Mouse (Mus musculus): ENCODE data around the gene Eme1. TPM values are rescaled to one million over a fixed set of nuclear protein-coding genes. Genes with fewer than 3 reads are reported as not detected.

Eme1 gene
- total and polyA plus RNA-seq, 3 experiments: 36.8 to 45.9 (median 40.8) TPM

GRCm38 (mm10) chr11:94622162-94622561 lies 31.6 kb downstream of the Eme1 start (continued):
- no peak for TF ChIP-seq TBP (conservative IDR thresholded peaks at IDR 0.05; ENCODE audit: low read depth, low read length)
- no peak for TF ChIP-seq GABPA (IDR thresholded peaks at IDR 0.05; ENCODE audit: insufficient replicate concordance, low read depth, low read length)
- TF ChIP-seq ETS1 (conservative IDR thresholded peaks at IDR 0.05; ENCODE audit: low read depth, low read length): no peak; the same call in 1 of the 2 replicates

- Histone ChIP-seq H3K27ac (ENCODE audit: insufficient read depth, low read depth) (no peak overlapping the region), H3K79me2 (replicated peaks; ENCODE audit: control insufficient read depth, extremely low read depth, insufficient read depth, poor library complexity, severe bottlenecking) (no peaks in the 10 kb centered on the region)
Measured at GRCm38 (mm10) chr11:94621458-94621852, 32.3 kb downstream of the Eme1 start.

GRCm38 (mm10) chr11:94620766-94621457 lies 32.9 kb downstream of the Eme1 start:
- dilution Hi-C loops (cut with MboI; ENCODE audit: extremely low pct_ligation_motif_present, extremely low pct_unique_long_range_greater_than_20kb, low sequenced_read_pairs): no loop called here
- in situ Hi-C loops (cut with MboI; ENCODE audit: low pct_ligation_motif_present, low pct_unique_long_range_greater_than_20kb, low sequenced_read_pairs): no loop called here
- no peaks in the 10 kb centered on the region for H3K79me2 ChIP-seq (replicated peaks; ENCODE audit: control insufficient read depth, extremely low read depth, insufficient read depth, poor library complexity, severe bottlenecking)
- peaks cover 9 to 21% of the 10 kb centered on the region in 2 experiments for H3K4me1 ChIP-seq (ENCODE audit: control insufficient read depth in 1 of 2, insufficient read depth in 2 of 2)
- peaks cover 12% of the 10 kb centered on the region for H3K9me3 ChIP-seq (replicated peaks; ENCODE audit: low read length)
- H3K27me3 ChIP-seq (replicated peaks): no peaks in the 10 kb centered on the region
- TF ChIP-seq MAZ (IDR thresholded peaks at IDR 0.05; ENCODE audit: low read depth, low read length): no peak
- TF ChIP-seq ZNF384 (IDR thresholded peaks at IDR 0.05; ENCODE audit: low read depth, low read length): peak; percentile 28; the same call in 1 of the 2 replicates
- no peak for TF ChIP-seq TCF12 (IDR thresholded peaks at IDR 0.05; ENCODE audit: low read depth, low read length)
- TF ChIP-seq IRF4 (IDR thresholded peaks at IDR 0.05; ENCODE audit: low read depth, low read length): no peak
- TF ChIP-seq JUND (conservative IDR thresholded peaks at IDR 0.05; ENCODE audit: low read depth, low read length): no peak
- TF ChIP-seq ZKSCAN1 (IDR thresholded peaks at IDR 0.05; ENCODE audit: borderline replicate concordance, low read depth, low read length): no peak
- peak; percentile 87 for TF ChIP-seq BHLHE40 (IDR thresholded peaks at IDR 0.05; ENCODE audit: low read depth, low read length)
- H3K36me3 ChIP-seq (replicated peaks in 1 of 2; ENCODE audit: control insufficient read depth in 1 of 2, insufficient read depth in 1 of 2, low read length in 1 of 2): no peaks in the 10 kb centered on the region
- H3K27ac ChIP-seq (ENCODE audit: insufficient read depth, low read depth): no peak overlapping the region
- no peak overlapping the region for H3K4me3 ChIP-seq (replicated peaks in 1 of 3; ENCODE audit: low read depth in 2 of 3, low read length in 2 of 3, poor library complexity in 1 of 3)
- H3K9ac ChIP-seq (ENCODE audit: insufficient read depth, low read depth): no peak overlapping the region
- no peak overlapping the region for H3K4me2 ChIP-seq (ENCODE audit: insufficient read depth, low read depth, poor library complexity, severe bottlenecking)
- no peak for DNase-seq (ENCODE audit: extremely low read depth)

More at GRCm38 (mm10) chr11:94621458-94621852, 32.3 kb downstream of the Eme1 start:
- H3K9me3 ChIP-seq (replicated peaks; ENCODE audit: low read length): peaks cover 12% of the 10 kb centered on the region
- peaks cover 9 to 21% of the 10 kb centered on the region in 2 experiments for H3K4me1 ChIP-seq (ENCODE audit: control insufficient read depth in 1 of 2, insufficient read depth in 2 of 2)
- H3K9ac ChIP-seq (ENCODE audit: insufficient read depth, low read depth): no peak overlapping the region
- dilution Hi-C loops (cut with MboI; ENCODE audit: extremely low pct_ligation_motif_present, extremely low pct_unique_long_range_greater_than_20kb, low sequenced_read_pairs): no loop called here
- in situ Hi-C loops (cut with MboI; ENCODE audit: low pct_ligation_motif_present, low pct_unique_long_range_greater_than_20kb, low sequenced_read_pairs): no loop called here
- H3K4me2 ChIP-seq (ENCODE audit: insufficient read depth, low read depth, poor library complexity, severe bottlenecking): no peak overlapping the region; the same call in 1 of the 2 replicates
- H3K27me3 ChIP-seq (replicated peaks): no peaks in the 10 kb centered on the region
- no peaks in the 10 kb centered on the region for H3K36me3 ChIP-seq (replicated peaks in 1 of 2; ENCODE audit: control insufficient read depth in 1 of 2, insufficient read depth in 1 of 2, low read length in 1 of 2)
- no peak overlapping the region for H3K4me3 ChIP-seq (replicated peaks in 1 of 3; ENCODE audit: low read depth in 2 of 3, low read length in 2 of 3, poor library complexity in 1 of 3)
- TF ChIP-seq NELFE (IDR thresholded peaks at IDR 0.05; ENCODE audit: low read depth, low read length) (no peak), MAX (IDR thresholded peaks at IDR 0.05; ENCODE audit: low read length) (no peak), TBP (conservative IDR thresholded peaks at IDR 0.05; ENCODE audit: low read depth, low read length) (no peak), CHD1 (IDR thresholded peaks at IDR 0.05; ENCODE audit: low read depth, low read length) (no peak), EP300 (IDR thresholded peaks at IDR 0.05; ENCODE audit: low read length) (no peak), ZNF384 (IDR thresholded peaks at IDR 0.05; ENCODE audit: low read depth, low read length) (peak; percentile 37; the same call in 1 of the 2 replicates), CTCF (conservative IDR thresholded peaks at IDR 0.05 in 1 of 2, IDR thresholded peaks at IDR 0.05 in 1 of 2; ENCODE audit: low read depth in 2 of 2, low read length in 2 of 2) (peak in 1 of 2 experiments; percentile 47; a peak in 2 of 4 replicates), ELF1 (IDR thresholded peaks at IDR 0.05; ENCODE audit: low read depth, low read length) (no peak), MAZ (IDR thresholded peaks at IDR 0.05; ENCODE audit: low read depth, low read length) (no peak), JUN (IDR thresholded peaks at IDR 0.05; ENCODE audit: insufficient read depth, low read depth, low read length) (no peak), MEF2A (IDR thresholded peaks at IDR 0.05; ENCODE audit: borderline replicate concordance, low read depth, low read length) (no peak), RAD21 (IDR thresholded peaks at IDR 0.05; ENCODE audit: low read depth, low read length) (peak; percentile 6), HCFC1 (IDR thresholded peaks at IDR 0.05; ENCODE audit: low read depth, low read length) (no peak), SMC3 (IDR thresholded peaks at IDR 0.05; ENCODE audit: low read depth, low read length) (peak; percentile 21; the same call in 1 of the 2 replicates), GABPA (IDR thresholded peaks at IDR 0.05; ENCODE audit: insufficient replicate concordance, low read depth, low read length) (no peak), POLR2A (IDR thresholded peaks at IDR 0.05; ENCODE audit: low read depth, low read length) (no peak), IRF4 (IDR thresholded peaks at IDR 0.05; ENCODE audit: low read depth, low read length) (no peak)
- DNase-seq (ENCODE audit: extremely low read depth): no peak

Data from CH12.LX (cell line).